Mouse (Mus musculus): ENCODE data around the gene Pnlip. TPM values are rescaled to one million over a fixed set of nuclear protein-coding genes. Genes with fewer than 3 reads are reported as not detected.
A peak's percentile ranks its signal among the peaks of the same experiment; 100 is the strongest.

The Pnlip gene
- 1.5 and 2.4 TPM in 2 replicates for polyA plus RNA-seq (2015; fragmentation: Nextera tagmentation; extraction: Ambion mirVana)

DNA sequence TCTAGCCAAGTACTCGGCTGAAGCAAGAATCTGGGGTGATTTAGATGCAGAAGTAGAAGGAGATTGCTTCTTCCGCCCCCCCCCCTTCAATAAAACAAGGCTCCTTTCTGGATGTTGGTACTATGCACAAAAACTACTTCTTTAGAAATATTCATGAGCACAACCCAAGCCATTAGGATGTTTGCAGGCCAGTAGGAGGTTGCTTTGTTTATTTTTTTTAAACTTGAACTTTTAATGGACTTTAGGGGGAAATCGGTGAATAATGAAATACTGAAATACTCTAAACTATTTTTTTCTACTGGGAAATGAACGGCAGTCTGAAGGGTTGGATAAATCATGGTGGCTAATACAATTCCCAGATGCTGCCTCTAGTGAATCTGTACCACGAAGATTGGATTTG, at the start of gene Pnlip:
Gene Pnlip, plus strand, starts transcription at position 301 of the 400 bp plus-strand sequence.
- Histone ChIP-seq H3K36me3 (ENCODE audit: control insufficient read depth, insufficient read depth, low read length) (no peaks in the 10 kb centered on the region), H3K4me1 (ENCODE audit: control insufficient read depth, insufficient read depth, low read depth, low read length) (no peaks in the 10 kb centered on the region), H3K9ac (ENCODE audit: low read depth, low read length) (no peak within 1 kb of the TSS), H3K4me3 (ENCODE audit: low read length) (no peak within 1 kb of the TSS), H3K4me2 (ENCODE audit: low read length) (no peak within 1 kb of the TSS), H3K9me3 (ENCODE audit: control insufficient read depth, low read length) (no peaks in the 10 kb centered on the region), H3K27ac (ENCODE audit: low read depth, low read length) (no peak within 1 kb of the TSS), H3K27me3 (replicated peaks; ENCODE audit: control insufficient read depth, insufficient read depth, low read length) (no peaks in the 10 kb centered on the region)
- ATAC-seq: no peak
- WGBS: 80% methylated on average over 5 of the region's 5 CpGs

DNA sequence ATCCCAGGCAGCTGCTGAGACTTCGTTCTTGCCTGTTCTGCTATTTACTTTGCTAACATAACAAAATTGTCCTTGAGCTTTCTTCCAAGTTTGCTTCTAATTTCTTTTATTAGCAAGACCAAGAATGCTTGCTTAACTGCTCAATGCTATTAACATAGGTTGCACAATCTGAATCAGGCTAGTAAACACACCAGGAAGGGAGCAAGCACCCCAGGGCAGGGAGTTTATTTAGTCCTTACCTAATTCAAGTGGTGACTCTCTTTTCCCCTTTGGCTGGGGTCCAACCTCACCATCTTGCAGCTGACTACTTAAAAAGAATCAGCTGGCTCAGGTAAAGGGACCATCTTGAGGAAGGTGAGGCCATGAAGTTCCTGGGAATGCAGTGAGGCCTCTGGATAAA, 42.6 kb upstream of the Pnlip start:
- 58% methylated on average over 1 of the region's 1 CpGs for WGBS
- no peaks in the 10 kb centered on the region for H3K36me3 ChIP-seq (ENCODE audit: control insufficient read depth, insufficient read depth, low read length)
- ATAC-seq: no peak
- H3K4me3 ChIP-seq (ENCODE audit: low read length): no peak overlapping the region
- no peaks in the 10 kb centered on the region for H3K4me1 ChIP-seq (ENCODE audit: control insufficient read depth, insufficient read depth, low read depth, low read length)
- no peak overlapping the region for H3K9ac ChIP-seq (ENCODE audit: low read depth, low read length)
- no peak overlapping the region for H3K4me2 ChIP-seq (ENCODE audit: low read length)
- no peaks in the 10 kb centered on the region for H3K27me3 ChIP-seq (replicated peaks; ENCODE audit: control insufficient read depth, insufficient read depth, low read length)
- no peaks in the 10 kb centered on the region for H3K9me3 ChIP-seq (ENCODE audit: control insufficient read depth, low read length)
- no peak overlapping the region for H3K27ac ChIP-seq (ENCODE audit: low read depth, low read length)

DNA sequence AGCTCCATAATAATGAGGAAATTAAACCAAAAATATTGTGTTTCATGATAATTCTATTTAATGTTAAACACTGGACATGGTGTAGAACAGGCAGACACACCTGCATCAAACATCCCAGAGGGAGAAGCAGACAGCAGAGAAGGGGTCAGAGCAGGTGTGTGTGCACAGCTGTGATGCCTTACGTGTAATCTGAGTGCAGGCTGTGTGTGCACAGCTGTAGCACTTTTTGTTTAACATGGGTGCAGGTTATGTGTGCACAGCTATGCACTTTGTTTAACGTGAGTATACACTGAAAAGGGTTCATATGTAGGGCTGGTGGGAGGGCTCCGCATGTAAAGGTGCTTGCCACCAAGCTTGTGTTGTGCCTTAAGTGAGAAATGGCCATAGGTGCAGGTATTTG, 39.6 kb upstream of the Pnlip start:
- H3K27me3 ChIP-seq (replicated peaks; ENCODE audit: control insufficient read depth, insufficient read depth, low read length): no peaks in the 10 kb centered on the region
- no peak overlapping the region for H3K27ac ChIP-seq (ENCODE audit: low read depth, low read length)
- no peak overlapping the region for H3K4me2 ChIP-seq (ENCODE audit: low read length)
- no peaks in the 10 kb centered on the region for H3K4me1 ChIP-seq (ENCODE audit: control insufficient read depth, insufficient read depth, low read depth, low read length)
- H3K9me3 ChIP-seq (ENCODE audit: control insufficient read depth, low read length): no peaks in the 10 kb centered on the region
- no peaks in the 10 kb centered on the region for H3K36me3 ChIP-seq (ENCODE audit: control insufficient read depth, insufficient read depth, low read length)
- 80% methylated on average over 3 of the region's 3 CpGs for WGBS
- no peak for ATAC-seq
- H3K4me3 ChIP-seq (ENCODE audit: low read length): no peak overlapping the region
- H3K9ac ChIP-seq (ENCODE audit: low read depth, low read length): no peak overlapping the region

DNA sequence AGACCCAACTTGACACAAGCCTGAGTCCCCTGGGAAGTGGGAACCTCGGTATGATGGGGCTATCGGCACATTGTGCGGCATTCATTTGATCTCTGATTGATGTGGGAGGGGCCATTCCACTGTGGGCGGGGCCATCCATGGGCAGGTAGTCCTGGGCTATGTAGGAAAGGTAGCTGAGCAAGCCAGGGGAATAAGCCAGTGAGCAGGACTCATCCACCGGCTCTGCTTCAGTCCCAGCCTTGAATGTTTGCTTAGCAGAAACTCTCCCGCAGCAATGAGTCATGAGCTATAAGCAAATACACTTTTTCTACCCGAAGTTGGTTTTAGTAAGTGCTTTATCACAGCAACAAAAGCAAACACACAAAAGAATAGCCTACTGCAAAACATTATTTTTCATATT, 35.7 kb upstream of the Pnlip start:
- Histone ChIP-seq H3K27me3 (replicated peaks; ENCODE audit: control insufficient read depth, insufficient read depth, low read length) (no peaks in the 10 kb centered on the region), H3K4me3 (ENCODE audit: low read length) (no peak overlapping the region), H3K4me1 (ENCODE audit: control insufficient read depth, insufficient read depth, low read depth, low read length) (no peaks in the 10 kb centered on the region), H3K9me3 (ENCODE audit: control insufficient read depth, low read length) (no peaks in the 10 kb centered on the region), H3K4me2 (ENCODE audit: low read length) (no peak overlapping the region), H3K36me3 (ENCODE audit: control insufficient read depth, insufficient read depth, low read length) (no peaks in the 10 kb centered on the region), H3K9ac (ENCODE audit: low read depth, low read length) (no peak overlapping the region), H3K27ac (ENCODE audit: low read depth, low read length) (no peak overlapping the region)
- ATAC-seq: no peak
- 85% methylated on average over 7 of the region's 7 CpGs for WGBS

DNA sequence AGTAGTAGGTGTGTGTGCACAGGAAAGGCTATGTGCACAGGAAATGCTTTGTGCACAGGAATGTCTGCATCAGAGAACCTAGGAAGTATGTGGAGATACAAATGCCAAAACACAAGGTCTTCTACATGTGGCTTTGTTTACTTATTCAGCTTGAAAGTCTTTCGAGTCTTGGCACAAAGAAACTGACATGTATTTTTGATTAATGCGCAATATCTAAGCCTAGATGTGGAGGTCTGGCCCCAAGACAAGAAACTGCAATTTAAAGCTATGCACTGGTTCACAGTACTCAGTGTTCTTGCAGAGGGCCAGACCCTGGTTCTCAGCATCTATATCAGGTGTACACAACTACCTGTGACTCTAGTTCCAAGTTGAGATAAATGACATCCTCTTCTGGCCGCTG, 31.6 kb upstream of the Pnlip start:
- ATAC-seq: no peak
- Histone ChIP-seq H3K4me3 (ENCODE audit: low read length) (no peak overlapping the region), H3K4me1 (ENCODE audit: control insufficient read depth, insufficient read depth, low read depth, low read length) (no peaks in the 10 kb centered on the region), H3K9ac (ENCODE audit: low read depth, low read length) (no peak overlapping the region), H3K36me3 (ENCODE audit: control insufficient read depth, insufficient read depth, low read length) (no peaks in the 10 kb centered on the region), H3K4me2 (ENCODE audit: low read length) (no peak overlapping the region), H3K27ac (ENCODE audit: low read depth, low read length) (no peak overlapping the region), H3K9me3 (ENCODE audit: control insufficient read depth, low read length) (no peaks in the 10 kb centered on the region; the same call in 1 of the 2 replicates), H3K27me3 (replicated peaks; ENCODE audit: control insufficient read depth, insufficient read depth, low read length) (no peaks in the 10 kb centered on the region)
- WGBS: 84% methylated on average over 3 of the region's 3 CpGs

DNA sequence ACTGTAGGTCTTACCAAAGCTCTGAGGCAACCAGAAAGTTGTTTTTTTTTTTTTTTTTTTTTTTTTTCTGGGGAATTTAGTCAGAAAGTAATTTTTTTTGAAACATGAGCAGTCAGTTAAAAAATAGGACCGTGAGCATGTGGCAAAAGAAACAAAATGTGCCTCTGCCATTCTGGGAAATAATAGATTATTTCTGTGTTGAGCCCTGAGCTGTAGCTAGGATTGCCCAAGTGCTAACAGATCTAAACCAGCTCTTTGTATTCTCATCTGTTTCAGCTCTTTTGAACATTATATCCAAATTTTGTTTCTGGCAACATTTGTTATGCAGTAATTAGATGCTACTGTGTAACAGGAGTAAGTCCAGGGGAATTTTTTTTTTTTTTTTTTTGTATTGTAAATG, 30.7 kb upstream of the Pnlip start:
- Histone ChIP-seq H3K4me3 (ENCODE audit: low read length) (no peak overlapping the region), H3K4me2 (ENCODE audit: low read length) (no peak overlapping the region), H3K27ac (ENCODE audit: low read depth, low read length) (no peak overlapping the region), H3K9me3 (ENCODE audit: control insufficient read depth, low read length) (no peaks in the 10 kb centered on the region; the same call in 1 of the 2 replicates), H3K4me1 (ENCODE audit: control insufficient read depth, insufficient read depth, low read depth, low read length) (no peaks in the 10 kb centered on the region), H3K9ac (ENCODE audit: low read depth, low read length) (no peak overlapping the region), H3K36me3 (ENCODE audit: control insufficient read depth, insufficient read depth, low read length) (no peaks in the 10 kb centered on the region), H3K27me3 (replicated peaks; ENCODE audit: control insufficient read depth, insufficient read depth, low read length) (no peaks in the 10 kb centered on the region)
- no peak for ATAC-seq
- WGBS: 63% methylated on average over 1 of the region's 1 CpGs

DNA sequence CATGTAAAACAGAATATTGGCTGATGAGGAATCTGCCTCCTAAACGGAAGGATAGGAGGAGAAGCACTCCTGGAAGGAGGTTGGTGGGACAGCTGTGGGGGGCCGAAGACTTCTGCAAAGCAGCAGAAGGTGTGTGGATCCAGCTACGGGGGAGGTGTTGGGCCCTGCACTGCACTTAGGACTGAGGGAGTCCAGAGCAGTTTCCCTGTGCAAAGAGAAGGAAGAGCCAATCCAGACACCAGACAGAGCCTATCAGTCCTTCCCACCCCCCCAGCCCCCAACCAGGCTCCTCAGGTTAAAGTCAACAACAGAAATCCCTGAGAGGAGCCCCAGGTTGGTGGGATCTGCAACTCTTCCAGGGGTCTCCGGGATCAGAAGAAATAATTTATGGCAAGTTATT, 27.5 kb upstream of the Pnlip start:
- WGBS: 78% methylated on average over 4 of the region's 4 CpGs
- no peaks in the 10 kb centered on the region for H3K36me3 ChIP-seq (ENCODE audit: control insufficient read depth, insufficient read depth, low read length)
- no peaks in the 10 kb centered on the region for H3K4me1 ChIP-seq (ENCODE audit: control insufficient read depth, insufficient read depth, low read depth, low read length)
- no peaks in the 10 kb centered on the region; the same call in 1 of the 2 replicates for H3K9me3 ChIP-seq (ENCODE audit: control insufficient read depth, low read length)
- H3K9ac ChIP-seq (ENCODE audit: low read depth, low read length): no peak overlapping the region
- no peak overlapping the region for H3K4me2 ChIP-seq (ENCODE audit: low read length)
- no peaks in the 10 kb centered on the region for H3K27me3 ChIP-seq (replicated peaks; ENCODE audit: control insufficient read depth, insufficient read depth, low read length)
- H3K4me3 ChIP-seq (ENCODE audit: low read length): no peak overlapping the region
- ATAC-seq: no peak
- H3K27ac ChIP-seq (ENCODE audit: low read depth, low read length): no peak overlapping the region

DNA sequence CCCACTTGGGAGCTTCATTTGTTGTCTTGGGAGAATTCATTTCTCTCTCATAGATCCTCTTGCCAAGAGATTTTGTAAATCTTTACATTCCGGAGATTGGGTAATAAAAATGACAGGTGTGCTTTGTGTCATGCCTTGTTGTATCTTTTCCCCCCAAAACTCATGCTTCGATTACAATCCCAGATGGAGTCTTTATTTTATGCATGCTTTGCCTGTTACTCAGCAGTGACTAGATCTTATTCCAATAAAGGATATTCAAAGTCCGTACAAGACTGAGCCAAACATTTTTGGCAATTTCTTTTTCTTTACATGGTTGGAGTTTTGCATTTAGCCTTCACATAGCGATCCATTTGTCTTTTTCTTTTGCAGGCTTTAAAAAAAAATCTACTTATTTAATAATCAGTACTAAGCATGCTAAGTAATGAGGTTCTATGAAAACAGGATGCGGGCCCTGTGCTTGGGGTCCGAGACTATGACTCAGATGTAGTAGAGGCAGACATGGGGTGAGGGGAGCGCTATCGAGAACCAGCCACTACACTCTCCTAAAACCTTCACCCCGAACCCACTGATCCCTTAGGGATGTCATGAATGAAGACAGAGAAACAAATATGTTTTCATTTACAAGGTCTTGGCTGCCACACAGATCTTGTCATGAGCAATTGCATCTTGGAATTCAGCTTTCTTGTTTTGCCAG, 26.9 kb upstream of the Pnlip start:
- no peaks in the 10 kb centered on the region for H3K36me3 ChIP-seq (ENCODE audit: control insufficient read depth, insufficient read depth, low read length)
- WGBS: 90% methylated on average over 9 of the region's 9 CpGs
- no peak for ATAC-seq
- no peaks in the 10 kb centered on the region for H3K4me1 ChIP-seq (ENCODE audit: control insufficient read depth, insufficient read depth, low read depth, low read length)
- H3K27me3 ChIP-seq (replicated peaks; ENCODE audit: control insufficient read depth, insufficient read depth, low read length): no peaks in the 10 kb centered on the region
- H3K27ac ChIP-seq (ENCODE audit: low read depth, low read length): no peak overlapping the region
- no peak overlapping the region for H3K4me2 ChIP-seq (ENCODE audit: low read length)
- no peaks in the 10 kb centered on the region; the same call in 1 of the 2 replicates for H3K9me3 ChIP-seq (ENCODE audit: control insufficient read depth, low read length)
- H3K9ac ChIP-seq (ENCODE audit: low read depth, low read length): no peak overlapping the region
- no peak overlapping the region for H3K4me3 ChIP-seq (ENCODE audit: low read length)

DNA sequence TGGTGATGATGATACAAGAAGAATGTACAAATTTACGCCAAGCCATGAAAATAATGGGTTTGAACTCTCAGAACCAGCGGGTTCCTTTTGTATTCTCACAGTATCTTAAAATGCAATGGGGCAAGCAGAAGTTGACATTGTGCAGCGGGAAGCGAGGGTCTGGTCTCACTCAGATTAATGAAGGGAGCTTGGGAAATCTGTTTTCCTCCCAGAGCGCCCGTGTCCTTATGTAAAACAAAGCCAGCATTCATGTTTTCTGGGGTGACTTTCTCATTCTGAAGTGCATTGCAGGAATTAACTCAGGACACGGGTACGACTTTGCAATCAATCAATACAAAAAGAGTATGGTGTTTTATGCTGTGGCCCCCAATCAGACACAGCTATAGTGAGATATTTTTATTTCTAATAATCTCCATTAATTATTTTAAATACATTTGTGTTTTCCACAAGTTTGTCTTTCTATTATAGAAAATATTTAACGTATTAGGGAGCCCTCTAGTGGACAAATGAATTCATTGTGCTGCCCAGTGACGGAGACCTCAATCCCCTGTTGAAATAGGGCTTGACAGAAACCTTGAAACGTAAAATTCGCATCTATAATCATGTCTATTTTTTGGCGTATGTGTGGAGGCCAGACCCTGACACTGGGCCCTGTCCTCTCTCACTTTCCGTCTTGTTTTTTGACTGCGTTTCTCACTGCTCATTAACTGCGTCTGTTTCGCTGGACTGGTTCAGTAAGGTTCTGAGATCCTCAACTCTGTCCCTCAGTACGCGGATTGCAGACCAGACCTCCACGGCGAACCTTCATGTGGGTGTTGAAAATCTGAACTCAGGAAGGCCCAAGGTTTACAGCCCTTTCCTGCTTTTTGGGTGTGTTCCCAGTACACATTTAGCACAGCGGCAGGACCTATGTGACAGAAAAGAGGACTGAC, 24.6 kb upstream of the Pnlip start:
- H3K27me3 ChIP-seq (replicated peaks; ENCODE audit: control insufficient read depth, insufficient read depth, low read length): no peaks in the 10 kb centered on the region
- no peak overlapping the region for H3K4me3 ChIP-seq (ENCODE audit: low read length)
- H3K9me3 ChIP-seq (ENCODE audit: control insufficient read depth, low read length): no peaks in the 10 kb centered on the region
- no peaks in the 10 kb centered on the region for H3K4me1 ChIP-seq (ENCODE audit: control insufficient read depth, insufficient read depth, low read depth, low read length)
- 41% methylated on average over 22 of the region's 22 CpGs for WGBS
- H3K9ac ChIP-seq (ENCODE audit: low read depth, low read length): no peak overlapping the region
- H3K4me2 ChIP-seq (ENCODE audit: low read length): peak overlapping the region; percentile 25; the same call in 1 of the 2 replicates
- H3K36me3 ChIP-seq (ENCODE audit: control insufficient read depth, insufficient read depth, low read length): no peaks in the 10 kb centered on the region
- no peak overlapping the region for H3K27ac ChIP-seq (ENCODE audit: low read depth, low read length)
- ATAC-seq: no peak

Measured in hindbrain, embryonic 16.5 days (tissue).